Mouse (Mus musculus) adrenal gland, adult 18-20 months (tissue): ENCODE data around the gene Gtpbp3. TPM values are rescaled to one million over a fixed set of nuclear protein-coding genes. Genes with fewer than 3 reads are reported as not detected.

Source experiments
- DNase-seq, 2 experiments: peaks; one replicate each; pipeline ENCODE4 v3.0.0; 2021 to 2022; ENCODE audit warnings: low spot score in 2 of 2
- total RNA-seq, 2 experiments: library from RNA; stranded (reverse); gene quantifications; 1 replicate in 1 of 2; 2 replicates in 1 of 2; pipeline ENCODE4 v1.2.3; 2021

Gene Gtpbp3
- total RNA-seq, 2 experiments from 2014 or later: 19.0 to 22.8 TPM

- DNase-seq: peak; percentile 92 to 94
These were observed 8.6 kb downstream of the Gtpbp3 start for GRCm38 (mm10) chr8:71496481-71496880.

- no peak for DNase-seq
These were observed 9.3 kb downstream of the Gtpbp3 start for GRCm38 (mm10) chr8:71497077-71497645.

GRCm38 (mm10) chr8:71497881-71498501 lies 10.1 kb downstream of the Gtpbp3 start:
- no peak for DNase-seq

- DNase-seq: no peak
These were observed 11.2 kb downstream of the Gtpbp3 start for GRCm38 (mm10) chr8:71498816-71499690.

- DNase-seq: no peak
These were observed 16.4 kb downstream of the Gtpbp3 start for GRCm38 (mm10) chr8:71504349-71504748.

- no peak for DNase-seq
These were observed 17.4 kb downstream of the Gtpbp3 start for GRCm38 (mm10) chr8:71505326-71505725.

- DNase-seq: no peak
These were observed 18.1 kb downstream of the Gtpbp3 start for GRCm38 (mm10) chr8:71505979-71506378.

- peak; percentile 56 to 66 for DNase-seq
These were observed 19.7 kb downstream of the Gtpbp3 start for GRCm38 (mm10) chr8:71507589-71508104.

- no peak for DNase-seq
These were observed 21.4 kb downstream of the Gtpbp3 start for GRCm38 (mm10) chr8:71509316-71509715.

GRCm38 (mm10) chr8:71511644-71512043 lies 23.7 kb downstream of the Gtpbp3 start, which contains the start of gene Plvap:
Plvap (minus strand) TSS chr8:71511752.
- DNase-seq: no peak

GRCm38 (mm10) chr8:71513018-71513754 lies 25.3 kb downstream of the Gtpbp3 start:
- no peak for DNase-seq

GRCm38 (mm10) chr8:71515043-71515442 lies 27.1 kb downstream of the Gtpbp3 start:
- DNase-seq: no peak

GRCm38 (mm10) chr8:71516786-71517185 lies 28.9 kb downstream of the Gtpbp3 start:
- DNase-seq: no peak

- DNase-seq: peak; percentile 63 to 67
These were observed 31.3 kb downstream of the Gtpbp3 start for GRCm38 (mm10) chr8:71519037-71519825.

- DNase-seq: peak; percentile 96 to 97
These were observed 33.7 kb downstream of the Gtpbp3 start for GRCm38 (mm10) chr8:71521634-71522033.

GRCm38 (mm10) chr8:71525226-71526050 lies 37.5 kb downstream of the Gtpbp3 start, which contains the start of gene Ccdc194:
Ccdc194 (minus strand) TSS chr8:71525711.
- DNase-seq: no peak

- DNase-seq: no peak
These were observed 38.4 kb downstream of the Gtpbp3 start for GRCm38 (mm10) chr8:71526272-71526671.

GRCm38 (mm10) chr8:71527162-71527870 lies 39.4 kb downstream of the Gtpbp3 start:
- no peak for DNase-seq
